Mouse (Mus musculus): ENCODE results near the gene Agtpbp1.

DNA sequence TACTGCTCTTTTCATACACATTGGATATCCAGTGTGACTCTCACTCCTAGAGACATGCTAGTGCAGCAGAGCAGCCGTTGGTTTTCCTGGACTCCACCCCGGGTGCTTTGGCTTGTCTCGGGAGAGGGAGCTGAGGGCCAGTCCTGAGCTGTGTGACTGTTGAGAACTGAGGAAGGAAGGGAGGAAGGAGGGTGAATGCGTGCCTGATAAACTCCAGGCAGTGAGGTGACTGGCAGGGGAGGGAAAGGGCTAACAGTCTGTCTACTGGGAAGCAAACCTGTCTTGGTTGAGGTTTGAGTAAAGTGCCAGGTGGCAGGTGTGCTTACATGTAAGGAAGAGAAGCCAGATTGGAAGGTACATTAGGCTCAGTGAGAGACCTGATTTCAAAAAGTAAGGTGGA is 28.8 kb upstream of the Agtpbp1 start:
- TF ChIP-seq CTCF (IDR thresholded peaks at IDR 0.05; ENCODE audit: low read depth) (no peak), EP300 (IDR thresholded peaks at IDR 0.05; ENCODE audit: low read depth) (no peak)

Measured in heart, postnatal 0 days (tissue).